Mouse (Mus musculus): Measurements from ENCODE around the gene Pgap2. TPM values are rescaled to one million over a fixed set of nuclear protein-coding genes. Genes with fewer than 3 reads are reported as not detected.
"Not testable (repeated sequence)": the region's sequence is repeated elsewhere in the genome, so short reads cannot be mapped to it uniquely, and the experiment has no call there.

Pgap2 gene
- polyA plus RNA-seq, 1 experiment from 2014 or later: 63.9 TPM

DNA sequence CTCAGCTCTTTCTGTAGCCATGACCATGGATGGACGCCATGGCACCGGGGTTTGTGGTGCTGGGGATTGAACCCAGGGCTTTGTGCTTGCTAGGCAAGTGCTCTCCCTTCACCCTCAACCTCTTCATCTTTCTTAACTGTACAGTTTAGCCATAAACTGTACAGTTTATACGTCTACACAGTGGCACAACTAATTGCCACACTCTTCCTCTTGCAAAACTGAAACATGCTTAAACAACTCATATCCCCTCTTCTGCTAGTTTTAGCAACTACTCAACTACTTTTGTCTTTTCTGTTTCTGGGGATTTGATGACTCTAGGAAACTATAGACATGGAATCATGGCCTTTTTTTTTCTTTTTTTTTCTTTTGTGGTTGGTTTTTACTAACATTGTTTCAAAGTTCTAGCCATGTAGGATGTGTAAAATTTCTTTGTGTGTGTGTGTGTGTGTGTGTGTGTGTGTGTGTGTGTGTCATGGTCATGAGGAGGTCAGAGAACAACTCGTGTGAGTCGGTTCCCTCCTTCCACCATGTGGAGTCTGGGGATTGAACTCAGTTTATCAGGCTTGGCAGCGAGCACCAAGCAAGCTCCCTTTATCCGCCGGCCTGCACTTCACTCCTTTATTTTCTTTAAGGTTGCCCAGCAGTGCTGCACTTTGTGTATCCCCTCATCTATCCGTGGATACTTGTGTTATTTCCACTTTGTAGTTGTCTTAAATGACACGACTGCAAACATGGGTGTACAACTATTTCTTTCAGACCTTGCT is 49.9 kb downstream of the Pgap2 start:
- 84% methylated on average over 10 of the region's 10 CpGs for WGBS
- H3K9me3 ChIP-seq (ENCODE audit: control insufficient read depth, low read length): no peaks in the 10 kb centered on the region
- no peaks in the 10 kb centered on the region for H3K4me1 ChIP-seq (replicated peaks; ENCODE audit: control insufficient read depth, insufficient read depth, low read length)
- ATAC-seq (ENCODE audit: low FRiP score): no peak
- H3K4me3 ChIP-seq (replicated peaks; ENCODE audit: low read length): no peak overlapping the region
- no peak overlapping the region for H3K4me2 ChIP-seq (replicated peaks)
- no peak for DNase-seq (ENCODE audit: low spot score)
- H3K27ac ChIP-seq: no peak overlapping the region
- H3K27me3 ChIP-seq (ENCODE audit: control insufficient read depth, insufficient read depth, low read length): no peaks in the 10 kb centered on the region
- H3K36me3 ChIP-seq (replicated peaks; ENCODE audit: control insufficient read depth, insufficient read depth): no peaks in the 10 kb centered on the region
- H3K9ac ChIP-seq: no peak overlapping the region

DNA sequence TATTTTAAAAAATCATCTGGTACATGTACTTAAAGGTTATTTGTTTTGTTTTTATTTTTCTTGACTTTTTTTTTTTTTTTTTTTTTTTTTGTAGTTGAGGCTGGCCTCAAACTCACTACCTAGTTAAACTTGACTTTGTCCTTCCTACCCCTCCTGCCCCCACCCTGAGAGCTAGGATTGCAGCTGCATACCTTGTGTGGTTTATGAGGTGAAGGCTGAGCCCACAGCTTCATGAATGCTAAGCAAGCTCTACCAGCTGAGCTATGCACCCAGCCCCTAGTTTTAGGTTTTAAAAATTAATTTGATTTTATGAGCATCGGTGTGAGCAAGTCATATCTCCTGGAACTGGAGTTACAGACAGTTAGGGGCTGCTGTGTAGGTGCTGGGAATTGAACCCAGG is 50.5 kb downstream of the Pgap2 start:
- ATAC-seq (ENCODE audit: low FRiP score): no peak
- no peak for DNase-seq (ENCODE audit: low spot score)
- Histone ChIP-seq H3K9me3 (ENCODE audit: control insufficient read depth, low read length) (no peaks in the 10 kb centered on the region), H3K9ac (no peak overlapping the region), H3K27ac (no peak overlapping the region), H3K4me1 (replicated peaks; ENCODE audit: control insufficient read depth, insufficient read depth, low read length) (no peaks in the 10 kb centered on the region), H3K4me2 (replicated peaks) (no peak overlapping the region), H3K4me3 (replicated peaks; ENCODE audit: low read length) (no peak overlapping the region), H3K36me3 (replicated peaks; ENCODE audit: control insufficient read depth, insufficient read depth) (no peaks in the 10 kb centered on the region), H3K27me3 (ENCODE audit: control insufficient read depth, insufficient read depth, low read length) (no peaks in the 10 kb centered on the region)
- WGBS: 100% methylated on average over 1 of the region's 1 CpGs

DNA sequence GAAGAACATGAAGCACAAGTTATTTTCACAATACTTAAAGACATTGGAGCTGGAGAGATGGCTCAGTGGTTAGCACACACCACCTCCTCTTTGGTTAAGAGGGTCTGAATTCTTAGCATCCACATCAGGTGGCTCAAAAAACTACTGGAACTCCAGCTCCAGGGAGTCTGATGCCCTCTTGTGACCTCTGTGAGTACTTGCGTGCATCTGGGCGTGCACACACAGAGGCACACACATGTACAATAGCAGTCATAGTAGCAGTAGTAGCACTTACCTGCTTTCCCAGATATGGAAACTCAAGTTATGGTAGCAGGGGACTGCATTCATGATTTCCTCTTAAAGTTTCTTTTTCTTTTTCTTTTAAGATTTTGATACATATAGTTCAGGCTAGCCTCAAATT is 53.0 kb downstream of the Pgap2 start:
- WGBS: 89% methylated on average over 2 of the region's 2 CpGs
- Histone ChIP-seq H3K4me2 (replicated peaks) (no peak overlapping the region), H3K27me3 (ENCODE audit: control insufficient read depth, insufficient read depth, low read length) (no peaks in the 10 kb centered on the region), H3K4me1 (replicated peaks; ENCODE audit: control insufficient read depth, insufficient read depth, low read length) (0 out of 2 replicates have a peak, but pooled peaks cover under 1% of the 10 kb centered on the region), H3K9ac (no peak overlapping the region), H3K36me3 (replicated peaks; ENCODE audit: control insufficient read depth, insufficient read depth) (no peaks in the 10 kb centered on the region), H3K9me3 (ENCODE audit: control insufficient read depth, low read length) (no peaks in the 10 kb centered on the region), H3K4me3 (replicated peaks; ENCODE audit: low read length) (no peak overlapping the region), H3K27ac (no peak overlapping the region)
- DNase-seq (ENCODE audit: low spot score) (no peak), ATAC-seq (ENCODE audit: low FRiP score) (no peak)

DNA sequence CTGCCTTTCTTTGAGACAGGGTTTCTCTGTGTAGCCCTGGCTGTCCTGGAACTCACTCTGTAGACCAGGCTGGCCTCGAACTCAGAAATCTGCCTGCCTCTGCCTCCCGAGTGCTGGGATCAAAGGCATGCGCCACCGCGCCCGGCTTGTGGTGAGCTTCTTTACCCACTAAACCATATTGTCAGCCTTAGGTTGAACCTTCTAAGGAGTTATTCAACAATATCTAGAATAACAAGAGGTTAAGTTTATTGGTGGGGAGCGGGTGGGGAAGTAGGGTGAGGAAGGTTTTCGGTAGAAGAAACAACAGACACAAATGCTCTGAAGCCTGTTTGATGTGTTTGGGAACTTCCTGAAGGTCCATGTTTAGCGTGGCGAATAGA is 56.0 kb downstream of the Pgap2 start:
- H3K4me1 ChIP-seq (replicated peaks; ENCODE audit: control insufficient read depth, insufficient read depth, low read length): peaks cover 18% of the 10 kb centered on the region
- DNase-seq (ENCODE audit: low spot score); H3K9ac ChIP-seq; H3K27me3 ChIP-seq (ENCODE audit: control insufficient read depth, insufficient read depth, low read length); H3K36me3 ChIP-seq (replicated peaks; ENCODE audit: control insufficient read depth, insufficient read depth); ATAC-seq (ENCODE audit: low FRiP score); H3K9me3 ChIP-seq (ENCODE audit: control insufficient read depth, low read length); H3K4me2 ChIP-seq (replicated peaks); H3K4me3 ChIP-seq (replicated peaks; ENCODE audit: low read length); H3K27ac ChIP-seq: not testable (repeated sequence)
- 91% methylated on average over 10 of the region's 10 CpGs for WGBS

DNA sequence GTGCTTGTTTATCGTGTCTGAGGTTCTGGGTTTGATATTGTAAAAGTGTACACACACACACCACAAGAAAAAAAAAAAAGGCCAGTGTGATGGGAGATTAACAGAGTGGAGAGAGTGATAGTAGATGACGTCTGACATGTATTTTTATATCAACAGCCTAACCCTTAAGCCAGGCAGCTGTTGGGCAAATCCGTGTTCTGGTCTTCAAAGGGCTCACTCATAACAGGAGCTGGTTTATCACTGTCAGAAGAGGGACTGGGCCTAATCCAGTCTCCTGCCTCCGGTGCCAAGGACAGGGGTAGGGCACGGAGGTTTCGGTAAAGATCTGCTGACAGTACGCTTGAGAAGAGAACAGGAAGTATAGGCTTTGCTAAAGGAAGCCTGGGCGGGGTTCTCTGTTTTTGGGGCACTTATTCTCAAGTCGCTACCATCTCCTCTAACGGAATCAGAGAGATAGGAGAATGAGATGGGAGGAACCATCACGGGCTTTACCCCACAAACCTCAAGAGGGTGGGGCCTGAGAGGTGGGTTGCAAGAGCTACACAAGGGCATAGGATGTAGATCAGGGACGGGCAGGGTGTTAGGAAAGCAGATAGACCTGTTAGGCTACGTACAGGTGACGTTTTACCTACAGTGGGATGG is 56.5 kb downstream of the Pgap2 start:
- WGBS: 53% methylated on average over 14 of the region's 14 CpGs
- ATAC-seq (ENCODE audit: low FRiP score) (peak; percentile 33; the same call in 1 of the 2 replicates), DNase-seq (ENCODE audit: low spot score) (no peak)
- Histone ChIP-seq H3K4me3 (replicated peaks; ENCODE audit: low read length) (peak overlapping the region; percentile 88), H3K27me3 (ENCODE audit: control insufficient read depth, insufficient read depth, low read length) (peaks cover 8% of the 10 kb centered on the region; the same call in 1 of the 2 replicates), H3K36me3 (replicated peaks; ENCODE audit: control insufficient read depth, insufficient read depth) (no peaks in the 10 kb centered on the region), H3K4me2 (replicated peaks) (peak overlapping the region; percentile 97; the same call in 1 of the 2 replicates), H3K4me1 (replicated peaks; ENCODE audit: control insufficient read depth, insufficient read depth, low read length) (peaks cover 18% of the 10 kb centered on the region), H3K9ac (no peak overlapping the region), H3K27ac (no peak overlapping the region), H3K9me3 (ENCODE audit: control insufficient read depth, low read length) (no peaks in the 10 kb centered on the region)

DNA sequence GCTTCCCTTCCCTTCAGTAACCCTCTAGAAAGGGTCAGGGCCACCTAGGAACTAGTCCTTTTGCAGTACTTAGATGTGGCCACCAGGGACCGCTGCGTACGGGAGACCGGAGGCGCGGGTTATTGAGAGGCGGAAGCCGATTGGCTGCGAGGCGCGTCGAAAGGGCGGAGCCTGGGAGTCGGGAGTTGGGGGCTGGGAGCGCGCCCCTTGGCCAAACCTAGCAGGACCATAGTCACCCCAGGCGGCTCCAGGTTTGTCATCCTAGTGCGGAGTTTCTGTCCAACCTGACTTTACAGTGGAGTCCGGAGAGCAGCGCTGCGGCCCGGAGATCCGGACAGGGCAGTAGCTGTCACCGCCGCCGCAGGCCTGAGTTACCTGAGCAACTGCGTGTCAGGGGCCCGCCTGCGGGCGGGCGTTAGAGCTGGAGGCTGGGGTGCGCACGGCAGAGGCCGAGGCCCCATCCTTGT is 57.1 kb downstream of the Pgap2 start:
- WGBS: under 1% methylated on average over 34 of the region's 34 CpGs
- peaks cover 18% of the 10 kb centered on the region for H3K4me1 ChIP-seq (replicated peaks; ENCODE audit: control insufficient read depth, insufficient read depth, low read length)
- H3K4me3 ChIP-seq (replicated peaks; ENCODE audit: low read length): peak overlapping the region; percentile 88
- H3K9ac ChIP-seq: peak overlapping the region; percentile 58
- H3K27ac ChIP-seq: no peak overlapping the region
- H3K4me2 ChIP-seq (replicated peaks): peak overlapping the region; percentile 97
- ATAC-seq (ENCODE audit: low FRiP score) (peak; percentile 93), DNase-seq (ENCODE audit: low spot score) (peak; percentile 92)
- H3K9me3 ChIP-seq (ENCODE audit: control insufficient read depth, low read length): no peaks in the 10 kb centered on the region
- no peaks in the 10 kb centered on the region for H3K36me3 ChIP-seq (replicated peaks; ENCODE audit: control insufficient read depth, insufficient read depth)
- H3K27me3 ChIP-seq (ENCODE audit: control insufficient read depth, insufficient read depth, low read length): peaks cover 8% of the 10 kb centered on the region; the same call in 1 of the 2 replicates

DNA sequence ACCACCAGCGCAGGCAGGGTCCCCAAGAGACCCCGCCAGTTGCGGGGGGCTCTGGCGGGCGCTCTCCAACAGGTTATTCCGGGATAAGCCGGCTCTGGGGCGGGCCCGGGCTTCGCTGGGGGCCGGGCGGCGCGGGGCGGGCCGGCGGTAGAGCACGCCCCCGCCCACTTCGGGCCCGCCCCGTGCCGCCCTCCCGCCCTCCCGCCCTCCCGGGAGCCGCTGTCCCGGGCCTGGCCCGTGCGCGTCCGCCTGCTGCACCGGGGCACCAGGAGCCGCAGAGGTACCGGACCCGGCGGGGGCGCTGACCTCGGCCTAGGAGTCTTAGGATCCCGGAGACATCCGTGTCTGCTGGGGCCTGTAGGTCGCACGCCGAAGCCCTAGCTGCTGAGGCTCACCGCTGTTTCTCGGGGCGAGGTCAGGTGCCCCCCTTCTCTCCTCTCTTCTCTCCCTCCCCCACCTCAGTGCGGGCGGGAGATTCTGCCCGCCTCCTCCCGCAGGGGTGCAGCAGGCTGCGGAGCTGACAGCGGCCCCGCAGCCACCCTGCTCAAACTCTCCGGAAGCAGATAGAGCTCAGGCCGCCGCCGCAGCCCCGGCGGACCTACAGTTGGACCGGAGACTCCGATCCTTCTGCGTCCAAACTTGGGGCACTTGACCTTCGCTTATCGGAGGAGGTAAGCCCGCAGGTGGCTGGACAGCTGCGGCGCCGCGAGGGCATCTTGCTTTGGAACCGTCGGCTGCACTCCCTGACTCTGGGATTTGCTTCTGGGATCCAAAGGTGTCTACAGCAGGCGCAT is 57.8 kb downstream of the Pgap2 start, which contains the start of gene Stim1:
TSS of gene Stim1 (plus strand) at position 206 of the 794 bp plus-strand sequence.
- H3K4me2 ChIP-seq (replicated peaks): peak within 1 kb of the TSS; percentile 97
- no peak within 1 kb of the TSS for H3K27ac ChIP-seq
- H3K36me3 ChIP-seq (replicated peaks; ENCODE audit: control insufficient read depth, insufficient read depth): no peaks in the 10 kb centered on the region
- no peaks in the 10 kb centered on the region for H3K9me3 ChIP-seq (ENCODE audit: control insufficient read depth, low read length)
- ATAC-seq (ENCODE audit: low FRiP score): peak; percentile 81
- H3K4me3 ChIP-seq (replicated peaks; ENCODE audit: low read length): peak within 1 kb of the TSS; percentile 88
- DNase-seq (ENCODE audit: low spot score): peak; percentile 33
- H3K4me1 ChIP-seq (replicated peaks; ENCODE audit: control insufficient read depth, insufficient read depth, low read length): peaks cover 18% of the 10 kb centered on the region
- under 1% methylated on average over 69 of the region's 73 CpGs for WGBS
- H3K9ac ChIP-seq: peak within 1 kb of the TSS; percentile 58
- H3K27me3 ChIP-seq (ENCODE audit: control insufficient read depth, insufficient read depth, low read length): peaks cover 8% of the 10 kb centered on the region; the same call in 1 of the 2 replicates

DNA sequence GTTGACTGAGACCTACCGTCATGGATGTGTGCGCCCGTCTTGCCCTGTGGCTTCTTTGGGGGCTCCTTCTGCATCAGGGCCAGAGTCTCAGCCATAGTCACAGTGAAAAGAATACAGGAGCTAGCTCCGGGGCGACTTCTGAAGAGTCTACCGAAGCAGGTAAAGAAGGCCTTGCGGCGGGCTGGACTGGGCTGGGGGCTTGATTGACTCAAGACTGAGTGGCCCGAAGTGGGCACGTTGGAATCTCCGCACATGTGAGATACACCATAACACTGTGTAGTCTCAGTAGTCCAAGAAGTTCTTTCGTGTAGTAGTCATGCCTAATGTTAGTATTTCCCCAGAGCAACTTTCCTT is 58.4 kb downstream of the Pgap2 start:
- H3K4me3 ChIP-seq (replicated peaks; ENCODE audit: low read length): peak overlapping the region; percentile 88
- DNase-seq (ENCODE audit: low spot score): no peak
- WGBS: 7% methylated on average over 12 of the region's 12 CpGs
- no peaks in the 10 kb centered on the region for H3K9me3 ChIP-seq (ENCODE audit: control insufficient read depth, low read length)
- no peak overlapping the region for H3K27ac ChIP-seq
- H3K9ac ChIP-seq: peak overlapping the region; percentile 58
- peak overlapping the region; percentile 97 for H3K4me2 ChIP-seq (replicated peaks)
- no peaks in the 10 kb centered on the region for H3K36me3 ChIP-seq (replicated peaks; ENCODE audit: control insufficient read depth, insufficient read depth)
- peaks cover 8% of the 10 kb centered on the region; the same call in 1 of the 2 replicates for H3K27me3 ChIP-seq (ENCODE audit: control insufficient read depth, insufficient read depth, low read length)
- peaks cover 18% of the 10 kb centered on the region for H3K4me1 ChIP-seq (replicated peaks; ENCODE audit: control insufficient read depth, insufficient read depth, low read length)
- ATAC-seq (ENCODE audit: low FRiP score): no peak

DNA sequence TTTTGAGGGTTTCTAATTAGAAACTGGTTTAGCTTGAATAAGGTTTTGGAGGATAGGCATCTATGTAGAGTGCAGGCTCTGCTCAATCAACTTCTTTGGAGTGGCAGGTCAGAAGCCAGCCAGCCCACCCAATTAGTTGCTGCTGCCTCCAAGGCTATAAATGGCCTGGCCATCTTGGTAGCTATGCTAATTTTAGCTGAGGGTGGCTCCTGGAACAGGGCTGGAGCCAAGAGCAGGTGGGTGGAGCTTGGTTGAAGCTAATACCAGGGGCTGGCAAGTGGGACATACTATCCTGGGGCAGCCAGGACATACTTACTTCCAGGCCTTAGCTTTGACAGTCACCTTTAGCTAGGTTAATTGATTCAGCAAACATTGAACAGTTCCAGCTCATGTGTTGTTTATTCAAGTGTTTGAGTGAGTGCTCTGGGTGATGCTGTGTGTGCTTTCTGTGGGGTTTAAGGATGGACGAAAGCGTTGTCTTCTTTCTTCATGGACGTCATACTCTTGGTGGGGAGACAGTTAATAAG is 62.5 kb downstream of the Pgap2 start:
- WGBS: 91% methylated on average over 3 of the region's 3 CpGs
- peaks cover 8% of the 10 kb centered on the region; the same call in 1 of the 2 replicates for H3K27me3 ChIP-seq (ENCODE audit: control insufficient read depth, insufficient read depth, low read length)
- DNase-seq (ENCODE audit: low spot score): no peak
- no peaks in the 10 kb centered on the region for H3K36me3 ChIP-seq (replicated peaks; ENCODE audit: control insufficient read depth, insufficient read depth)
- H3K4me1 ChIP-seq (replicated peaks; ENCODE audit: control insufficient read depth, insufficient read depth, low read length): peaks cover 18% of the 10 kb centered on the region
- H3K27ac ChIP-seq: no peak overlapping the region
- H3K4me3 ChIP-seq (replicated peaks; ENCODE audit: low read length): no peak overlapping the region
- no peaks in the 10 kb centered on the region for H3K9me3 ChIP-seq (ENCODE audit: control insufficient read depth, low read length)
- no peak overlapping the region for H3K4me2 ChIP-seq (replicated peaks)
- ATAC-seq (ENCODE audit: low FRiP score): no peak
- H3K9ac ChIP-seq: no peak overlapping the region
